Mouse (Mus musculus) forebrain, embryonic 10.5 days (tissue): ENCODE results near the gene Dph1. TPM values are rescaled to one million over a fixed set of nuclear protein-coding genes. Genes with fewer than 3 reads are reported as not detected.

Experiments used
- DNase-seq: peaks from one replicate; pipeline ENCODE4 v3.0.0-alpha.2; 2017; ENCODE audit warnings: low spot score; ENCODE audit errors: extremely low spot score
- H3K27ac ChIP-seq: fragments of 300-500 bp; sonication (generic); 2 replicates; pipeline ENCODE4 v1.5.1; 2016; ENCODE audit warnings: mild to moderate bottlenecking
- H3K27me3 ChIP-seq: fragments of 300-500 bp; sonication (generic); 2 replicates; pipeline ENCODE4 v1.6.1; 2016; ENCODE audit warnings: mild to moderate bottlenecking; ENCODE audit not compliant: poor library complexity, severe bottlenecking
- H3K36me3 ChIP-seq: fragments of 300-500 bp; sonication (generic); replicated peaks from 2 replicates; pipeline ENCODE4 v1.6.1; 2016; ENCODE audit warnings: mild to moderate bottlenecking, moderate library complexity
- H3K4me1 ChIP-seq: fragments of 300-500 bp; sonication (generic); 2 replicates; pipeline ENCODE4 v1.6.1; 2016
- H3K4me3 ChIP-seq: fragments of 300-500 bp; sonication (generic); 2 replicates; pipeline ENCODE4 v1.5.1; 2016; ENCODE audit warnings: mild to moderate bottlenecking, moderate library complexity
- H3K9me3 ChIP-seq: fragments of 300-500 bp; sonication (generic); 2 replicates; pipeline ENCODE4 v1.6.1; 2016; ENCODE audit warnings: mild to moderate bottlenecking, moderate library complexity
- WGBS: fragments of 180-500 bp; shearing (Covaris S2); methylation state at CpG from one replicate; pipeline ENCODE4 v1.1.7; 2016; 5-methylcytosine and 5-hydroxymethylcytosine counted together
- polyA plus RNA-seq: library from polyadenylated mRNA; unstranded; fragments of >200 nt; fragmentation: Nextera tagmentation; extraction: Ambion mirVana; gene quantifications from 2 replicates; pipeline ENCODE4 v1.2.1, GENCODE M21; 2016

The Dph1 gene
- polyA plus RNA-seq, 1 experiment from 2014 or later = 29.5 TPM

DNA sequence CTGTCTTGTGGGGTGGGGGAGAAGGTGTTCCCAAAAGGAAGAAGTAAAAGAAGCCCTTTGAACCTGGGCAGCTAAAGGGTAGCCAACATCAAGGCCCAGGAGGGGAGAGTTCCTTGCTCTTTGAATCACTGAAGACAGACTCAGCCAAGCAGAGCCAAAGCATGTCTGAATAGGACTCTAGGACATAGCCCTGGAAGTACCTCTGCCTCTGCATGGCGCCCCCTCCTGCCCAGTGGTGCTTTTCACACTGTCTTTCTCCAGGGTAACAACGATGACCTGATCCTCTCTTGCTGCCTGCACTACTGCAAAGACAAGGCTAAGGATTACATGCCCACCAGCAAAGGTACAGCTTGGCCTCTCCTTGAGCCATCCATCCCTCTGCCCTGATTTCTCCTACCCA is 31.5 kb downstream of the Dph1 start:
- no peak for DNase-seq
- WGBS = 54% methylated on average over 2 of the region's 2 CpGs

DNA sequence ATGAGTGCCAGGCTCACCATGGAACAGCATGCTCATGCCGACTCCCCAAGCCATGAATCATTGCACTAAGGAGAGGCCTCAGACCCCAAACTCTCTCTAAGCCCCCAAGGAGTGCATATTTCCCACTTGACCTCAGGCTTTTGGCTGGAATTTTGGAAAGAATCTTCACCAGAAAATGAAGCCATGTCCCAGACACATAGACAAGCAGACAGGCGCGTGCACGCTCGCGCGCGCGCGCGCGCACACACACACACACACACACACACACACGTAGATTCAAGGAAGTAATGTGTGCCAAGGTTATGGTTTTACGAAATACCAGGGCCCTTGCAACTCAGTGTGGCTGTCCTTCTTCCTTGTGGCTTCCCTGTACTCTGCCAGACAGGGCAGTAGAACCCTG is 32.6 kb downstream of the Dph1 start:
- H3K36me3 ChIP-seq = peaks cover 73% of the 10 kb centered on the region
- no peak overlapping the region for H3K4me3 ChIP-seq
- H3K4me1 ChIP-seq = peaks cover 24% of the 10 kb centered on the region
- H3K9me3 ChIP-seq = no peaks in the 10 kb centered on the region
- no peak for DNase-seq
- H3K27me3 ChIP-seq = peaks cover 13% of the 10 kb centered on the region
- no peak overlapping the region for H3K27ac ChIP-seq
- 93% methylated on average over 14 of the region's 14 CpGs for WGBS

More for the DNA sequence above, 31.5 kb downstream of the Dph1 start:
- no peak overlapping the region for H3K4me3 ChIP-seq
- no peak overlapping the region for H3K27ac ChIP-seq
- peaks cover 24% of the 10 kb centered on the region for H3K4me1 ChIP-seq
- H3K36me3 ChIP-seq = peaks cover 71% of the 10 kb centered on the region
- no peaks in the 10 kb centered on the region for H3K9me3 ChIP-seq
- H3K27me3 ChIP-seq = peaks cover 24% of the 10 kb centered on the region

GRCm38 (mm10) chr11:75157901-75158300 is 33.1 kb downstream of the Dph1 start:
- 46% methylated on average over 2 of the region's 2 CpGs for WGBS
- peaks cover 24% of the 10 kb centered on the region for H3K4me1 ChIP-seq
- H3K4me3 ChIP-seq = no peak overlapping the region
- H3K27me3 ChIP-seq = peaks cover 8% of the 10 kb centered on the region
- H3K27ac ChIP-seq = no peak overlapping the region
- no peak for DNase-seq
- peaks cover 72% of the 10 kb centered on the region for H3K36me3 ChIP-seq
- no peaks in the 10 kb centered on the region for H3K9me3 ChIP-seq

- Histone ChIP-seq H3K4me1 (peaks cover 24% of the 10 kb centered on the region), H3K36me3 (peaks cover 66% of the 10 kb centered on the region), H3K4me3 (no peak overlapping the region), H3K27ac (no peak overlapping the region), H3K9me3 (no peaks in the 10 kb centered on the region), H3K27me3 (no peaks in the 10 kb centered on the region; the same call in 1 of the 2 replicates)
- WGBS = 64% methylated on average over 4 of the region's 4 CpGs
- no peak for DNase-seq
These were observed 34.0 kb downstream of the Dph1 start for GRCm38 (mm10) chr11:75157037-75157436.

DNA sequence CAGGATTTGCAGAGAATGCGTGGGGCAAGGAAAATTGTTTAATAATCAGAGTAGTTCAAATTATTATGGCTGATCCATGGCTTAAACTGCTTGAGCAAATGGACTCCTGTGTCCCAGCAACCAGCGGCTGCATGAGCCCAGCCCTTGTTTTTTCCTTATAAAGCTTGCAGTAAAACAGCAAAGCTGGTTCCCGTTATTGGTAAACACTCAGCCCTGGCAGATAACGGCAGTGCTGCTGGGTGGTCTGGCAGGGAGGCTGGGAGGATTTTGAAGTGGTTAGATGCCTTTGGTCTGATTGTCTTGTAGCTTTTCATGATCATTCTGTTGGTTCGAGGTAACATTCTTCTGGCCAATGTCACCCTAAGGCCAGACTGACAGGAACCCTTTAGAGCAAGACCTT is 34.6 kb downstream of the Dph1 start:
- H3K4me3 ChIP-seq = no peak overlapping the region
- WGBS = 73% methylated on average over 5 of the region's 5 CpGs
- DNase-seq = no peak
- H3K36me3 ChIP-seq = peaks cover 60% of the 10 kb centered on the region
- peaks cover 24% of the 10 kb centered on the region for H3K4me1 ChIP-seq
- H3K27me3 ChIP-seq = no peaks in the 10 kb centered on the region
- H3K9me3 ChIP-seq = no peaks in the 10 kb centered on the region
- H3K27ac ChIP-seq = peak overlapping the region; percentile 15; the same call in 1 of the 2 replicates

DNA sequence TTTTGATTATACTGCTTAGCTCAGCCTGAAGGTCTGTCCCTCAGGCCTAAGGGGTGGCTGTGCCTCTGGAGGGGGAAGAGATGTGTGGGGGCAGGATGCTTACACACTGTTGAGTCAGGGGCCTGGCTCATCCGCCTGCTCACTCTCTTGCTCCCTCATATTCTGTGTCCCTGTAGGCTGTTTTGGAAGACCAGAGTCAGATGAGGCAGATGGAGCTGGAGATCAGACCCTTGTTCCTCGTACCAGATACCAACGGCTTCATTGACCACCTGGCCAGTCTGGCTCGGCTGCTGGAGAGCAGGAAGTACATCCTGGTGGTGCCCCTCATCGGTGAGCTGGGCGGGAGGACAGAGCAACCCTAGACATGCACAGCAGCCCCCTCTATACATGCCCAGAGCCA is 35.1 kb downstream of the Dph1 start:
- peaks cover 24% of the 10 kb centered on the region for H3K4me1 ChIP-seq
- H3K4me3 ChIP-seq = no peak overlapping the region
- no peak for DNase-seq
- 86% methylated on average over 6 of the region's 6 CpGs for WGBS
- no peaks in the 10 kb centered on the region for H3K9me3 ChIP-seq
- H3K36me3 ChIP-seq = peaks cover 59% of the 10 kb centered on the region
- no peaks in the 10 kb centered on the region for H3K27me3 ChIP-seq
- H3K27ac ChIP-seq = peak overlapping the region; percentile 15; the same call in 1 of the 2 replicates

GRCm38 (mm10) chr11:75154053-75154585 is 36.9 kb downstream of the Dph1 start:
- Histone ChIP-seq H3K36me3 (peaks cover 58% of the 10 kb centered on the region), H3K27ac (no peak overlapping the region), H3K4me3 (no peak overlapping the region), H3K4me1 (peaks cover 24% of the 10 kb centered on the region), H3K27me3 (no peaks in the 10 kb centered on the region), H3K9me3 (no peaks in the 10 kb centered on the region)
- DNase-seq = no peak
- WGBS = 82% methylated on average over 6 of the region's 6 CpGs

GRCm38 (mm10) chr11:75152603-75153557 is 38.2 kb downstream of the Dph1 start:
- no peaks in the 10 kb centered on the region for H3K9me3 ChIP-seq
- H3K36me3 ChIP-seq = peaks cover 59% of the 10 kb centered on the region
- H3K27me3 ChIP-seq = no peaks in the 10 kb centered on the region
- WGBS = 84% methylated on average over 18 of the region's 18 CpGs
- H3K4me1 ChIP-seq = peaks cover 22% of the 10 kb centered on the region
- H3K4me3 ChIP-seq = no peak overlapping the region
- no peak for DNase-seq
- H3K27ac ChIP-seq = peak overlapping the region; percentile 16; the same call in 1 of the 2 replicates

GRCm38 (mm10) chr11:75150346-75150745 is 40.7 kb downstream of the Dph1 start:
- peaks cover 15% of the 10 kb centered on the region for H3K4me1 ChIP-seq
- 88% methylated on average over 1 of the region's 1 CpGs for WGBS
- DNase-seq = no peak
- H3K9me3 ChIP-seq = no peaks in the 10 kb centered on the region
- peaks cover 62% of the 10 kb centered on the region for H3K36me3 ChIP-seq
- no peaks in the 10 kb centered on the region for H3K27me3 ChIP-seq
- no peak overlapping the region for H3K27ac ChIP-seq
- H3K4me3 ChIP-seq = no peak overlapping the region

GRCm38 (mm10) chr11:75148332-75149035 is 42.6 kb downstream of the Dph1 start:
- no peak overlapping the region for H3K4me3 ChIP-seq
- H3K27ac ChIP-seq = peak overlapping the region; percentile 71; the same call in 1 of the 2 replicates
- 89% methylated on average over 11 of the region's 11 CpGs for WGBS
- H3K9me3 ChIP-seq = no peaks in the 10 kb centered on the region
- DNase-seq = no peak
- peaks cover 15% of the 10 kb centered on the region for H3K4me1 ChIP-seq
- no peaks in the 10 kb centered on the region for H3K27me3 ChIP-seq
- peaks cover 74% of the 10 kb centered on the region for H3K36me3 ChIP-seq

- Histone ChIP-seq H3K4me3 (no peak overlapping the region), H3K4me1 (peaks cover 16% of the 10 kb centered on the region), H3K9me3 (no peaks in the 10 kb centered on the region), H3K36me3 (peaks cover 75% of the 10 kb centered on the region), H3K27me3 (no peaks in the 10 kb centered on the region), H3K27ac (peak overlapping the region; percentile 71)
- 54% methylated on average over 3 of the region's 3 CpGs for WGBS
- DNase-seq = no peak
These were observed 43.2 kb downstream of the Dph1 start for GRCm38 (mm10) chr11:75147846-75148168.

DNA sequence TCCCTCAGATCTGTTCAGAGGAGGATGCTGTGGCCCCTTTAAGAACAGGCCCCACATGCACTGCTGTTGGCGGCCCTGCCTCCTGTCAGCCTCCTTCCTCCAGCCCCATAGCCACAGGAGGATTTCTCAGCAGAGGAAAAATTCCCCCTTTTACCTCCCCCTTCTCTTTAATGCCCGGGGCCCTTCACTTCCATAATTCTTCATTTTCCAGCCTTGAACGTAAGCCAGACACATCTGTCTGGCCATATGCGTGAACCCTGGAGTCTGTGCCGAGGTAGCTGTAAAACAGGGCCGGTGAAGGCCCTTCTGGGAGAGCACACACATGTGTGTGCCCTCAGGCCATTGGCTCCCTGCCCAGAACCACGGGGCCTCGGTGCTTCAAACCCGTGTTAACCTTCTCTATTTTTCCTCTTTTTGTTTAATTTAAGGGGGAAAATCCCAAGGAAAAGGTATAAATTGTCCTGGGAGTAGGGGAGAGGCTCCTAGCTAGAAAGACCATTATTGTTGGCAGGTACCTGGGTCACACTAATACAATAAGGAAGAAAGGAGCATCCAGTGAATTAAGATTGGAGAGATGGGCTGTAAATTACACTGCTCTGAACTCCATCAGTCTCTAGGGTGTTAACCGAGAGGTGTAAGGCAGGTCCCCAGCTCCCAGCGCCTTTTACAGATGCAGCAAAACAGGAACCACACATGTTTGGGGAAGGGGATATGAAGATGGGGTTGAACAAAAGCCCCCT is 43.8 kb downstream of the Dph1 start:
- WGBS = 67% methylated on average over 11 of the region's 11 CpGs
- H3K4me3 ChIP-seq = no peak overlapping the region
- peaks cover 78% of the 10 kb centered on the region for H3K36me3 ChIP-seq
- H3K27me3 ChIP-seq = no peaks in the 10 kb centered on the region
- H3K27ac ChIP-seq = peak overlapping the region; percentile 71
- no peaks in the 10 kb centered on the region for H3K9me3 ChIP-seq
- peaks cover 20% of the 10 kb centered on the region for H3K4me1 ChIP-seq
- no peak for DNase-seq
